Mouse (Mus musculus) layer of hippocampus, adult 11-12 months (tissue): ENCODE results near the gene Gm10320.

Experiments
- DNase-seq: peaks from one replicate; pipeline ENCODE4 v3.0.0; 2022; ENCODE audit warnings: low spot score

Gene Gm10320

GRCm38 (mm10) chr13:98456398-98456797 is 35.4 kb downstream of the Gm10320 start:
- no peak for DNase-seq

GRCm38 (mm10) chr13:98455646-98456045 is 36.2 kb downstream of the Gm10320 start:
- DNase-seq, result no peak

DNA sequence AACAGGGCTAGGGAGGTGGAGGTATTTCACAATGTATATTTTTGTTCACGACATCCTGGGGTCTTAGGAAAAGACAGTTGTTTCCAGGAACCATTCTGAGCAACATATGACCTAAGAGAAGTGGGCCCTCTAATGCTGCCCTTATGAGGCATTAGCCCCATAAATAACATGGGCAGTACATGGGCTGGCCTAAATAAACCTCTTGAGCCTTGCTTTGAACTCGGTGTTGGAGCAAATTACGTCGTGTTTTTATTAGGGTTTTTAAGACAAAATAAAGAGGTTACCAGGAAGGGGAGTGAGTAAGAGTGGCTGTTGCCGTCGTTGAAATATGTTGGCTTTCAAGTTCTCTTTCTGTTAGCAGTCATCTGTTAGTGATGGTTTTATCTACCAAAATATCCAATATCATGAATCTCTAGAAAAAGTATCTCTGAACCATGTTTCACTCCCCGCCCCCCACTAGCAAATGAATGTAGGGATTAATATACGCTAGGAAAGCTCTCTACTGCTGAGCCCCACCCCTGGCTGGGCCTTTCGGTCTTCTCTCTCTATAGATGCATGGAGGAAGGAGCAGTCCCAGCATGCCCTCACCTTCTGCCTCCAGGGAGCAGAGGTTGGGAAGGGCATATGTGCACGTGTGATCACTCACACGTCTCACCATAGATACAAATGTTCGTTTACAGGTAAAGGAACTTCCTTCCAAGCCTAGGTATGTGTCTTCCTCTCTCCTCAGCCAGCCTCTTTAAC is 37.4 kb downstream of the Gm10320 start:
- no peak for DNase-seq

DNA sequence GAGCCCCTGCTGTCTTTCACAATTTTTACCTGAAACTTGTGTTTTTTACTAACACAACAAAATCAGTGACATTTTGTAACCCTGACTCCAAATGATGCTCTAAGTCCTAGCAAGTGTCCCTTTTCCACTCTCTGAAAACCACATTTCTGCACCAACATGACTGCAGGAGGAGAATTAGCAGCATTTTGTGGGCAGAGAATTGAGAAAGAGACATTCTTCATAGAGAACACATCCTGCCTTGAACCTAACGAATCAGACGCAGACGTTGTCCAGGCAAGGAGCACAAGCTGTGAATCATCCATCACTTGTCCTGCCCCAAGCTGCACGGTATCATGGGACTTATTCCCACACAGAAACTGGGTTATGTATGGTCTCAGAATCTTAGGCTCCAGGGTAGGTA is 38.7 kb downstream of the Gm10320 start:
- no peak for DNase-seq

DNA sequence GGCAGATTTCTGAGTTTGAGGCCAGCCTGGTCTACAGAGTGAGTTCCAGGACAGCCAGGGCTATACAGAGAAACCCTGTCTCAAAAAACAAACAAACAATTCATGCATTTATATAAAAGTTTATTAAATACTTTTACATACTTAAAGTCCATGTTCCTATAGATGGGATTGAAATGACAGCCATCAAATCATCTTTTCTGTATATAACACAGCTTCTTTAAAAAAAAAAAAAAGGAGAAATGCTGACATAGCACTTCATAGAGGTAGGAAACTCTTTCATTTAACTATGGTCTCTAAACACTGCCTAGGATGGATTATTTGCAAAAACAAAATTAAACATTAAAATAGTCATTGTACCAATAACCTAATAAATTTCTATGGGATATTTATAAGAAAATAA is 43.1 kb downstream of the Gm10320 start:
- DNase-seq, result no peak

DNA sequence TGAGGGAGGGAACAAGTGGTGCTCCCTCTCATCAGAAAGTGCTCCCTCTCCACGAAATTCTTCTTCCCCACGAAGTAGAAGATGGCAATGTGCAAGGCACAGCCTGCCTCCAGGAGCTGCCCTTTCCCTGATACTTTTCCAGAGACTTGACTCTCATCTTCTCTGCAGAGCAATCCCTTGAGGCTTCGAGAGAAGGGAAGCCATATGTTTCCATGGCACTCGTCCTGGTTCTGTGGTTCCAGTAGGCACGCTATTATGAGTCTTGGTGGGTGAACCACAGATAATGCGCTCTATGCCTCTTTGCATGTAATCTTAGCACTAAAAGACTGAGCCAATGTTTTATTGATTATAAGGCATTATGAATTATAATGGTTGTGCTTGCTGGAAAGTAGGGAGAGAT is 44.1 kb downstream of the Gm10320 start:
- no peak for DNase-seq

DNA sequence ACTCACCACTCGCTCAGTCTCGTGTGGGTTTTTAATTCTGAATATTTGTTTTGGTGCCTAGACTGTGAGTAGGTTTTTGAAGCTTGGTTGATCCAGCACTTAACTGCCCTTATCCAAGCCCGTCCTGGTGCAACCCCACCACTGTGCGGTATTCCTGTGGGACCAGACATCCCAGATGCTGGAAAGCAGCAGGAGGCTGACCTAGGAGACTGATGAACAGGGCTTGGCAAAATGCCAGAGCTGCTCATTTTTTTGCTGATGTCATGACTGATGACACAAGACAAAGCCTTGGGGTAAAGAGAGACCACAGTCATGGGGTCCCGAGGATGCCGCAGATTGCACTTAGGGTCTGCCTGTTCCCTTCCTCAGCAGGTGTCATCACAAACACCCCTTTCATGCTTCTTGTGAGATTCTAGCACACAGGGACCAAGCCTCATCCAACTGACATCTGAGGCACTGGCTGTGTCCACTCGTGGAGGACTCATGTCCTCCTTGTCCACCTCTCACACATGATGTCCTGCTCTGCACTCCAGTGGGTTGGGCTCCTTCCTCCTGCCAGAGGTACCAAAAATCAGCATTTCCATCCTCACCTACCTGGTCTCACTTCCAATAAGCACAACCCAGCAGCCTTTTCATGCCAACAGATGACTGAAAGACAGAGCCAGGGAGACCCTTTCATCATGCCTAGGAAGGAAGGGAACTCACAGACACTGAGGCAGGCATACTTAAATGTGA is 46.2 kb downstream of the Gm10320 start:
- no peak for DNase-seq

GRCm38 (mm10) chr13:98441001-98441400 is 50.8 kb downstream of the Gm10320 start:
- no peak for DNase-seq

DNA sequence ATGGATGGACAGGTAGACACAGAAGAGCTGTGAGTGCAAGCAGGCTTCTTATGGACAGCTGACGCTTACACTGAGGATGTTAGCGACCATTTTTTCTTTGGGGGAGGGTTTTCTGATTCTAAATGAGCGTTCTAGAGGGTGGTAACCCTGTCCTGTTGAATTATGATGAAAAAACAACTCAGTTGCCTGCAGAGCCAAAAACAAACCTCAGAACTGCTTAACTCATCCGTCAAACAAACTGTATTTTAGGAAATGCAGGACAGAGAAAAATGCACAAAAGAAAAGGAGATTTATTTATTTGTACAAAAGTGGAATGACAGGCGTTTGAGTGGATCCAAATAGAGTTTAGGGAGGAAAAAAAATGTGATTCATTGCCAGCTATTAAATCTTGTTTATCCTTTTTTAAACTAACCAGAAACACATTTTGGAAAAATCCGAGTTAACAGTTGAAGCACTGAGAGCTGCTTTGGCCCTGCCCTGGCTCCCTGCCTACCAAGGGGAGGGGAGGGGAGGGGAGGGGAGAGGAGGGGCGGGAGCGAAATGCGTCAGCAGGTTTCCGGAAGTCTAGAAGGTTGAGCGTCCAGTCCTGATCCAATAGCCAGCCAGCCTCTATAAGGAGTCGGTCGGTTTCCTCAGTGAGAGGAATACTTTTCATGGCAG is 51.4 kb downstream of the Gm10320 start:
- DNase-seq, result no peak
